Mouse (Mus musculus) kidney, adult 11 months (tissue): ENCODE measurements at regions not wholly inside any gene's neighbourhood (a gene's known extent, or its start where the extent isn't known, plus 50 kb on each side); places are given as distances from the start of the nearest gene placed in this dataset.
A peak's percentile ranks its signal among the peaks of the same experiment; 100 is the strongest.

Experiments used
- DNase-seq: peaks from one replicate; pipeline ENCODE4 v3.0.0; 2022

- peak; percentile 50 for DNase-seq
Observed at GRCm38 (mm10) chr12:119026311-119026710, 60.1 kb upstream of the Abcb5 start.

GRCm38 (mm10) chr12:119024063-119024462 lies 57.8 kb upstream of the Abcb5 start:
- no peak for DNase-seq
